Mouse (Mus musculus) Muller cell, postnatal 12 days (primary cell): ENCODE results near the gene Cd300ld3.
A peak's percentile ranks its signal among the peaks of the same experiment; 100 is the strongest.
"Not testable (repeated sequence)": the region's sequence is repeated elsewhere in the genome, so short reads cannot be mapped to it uniquely, and the experiment has no call there.

Experiments
- DNase-seq: peaks from one replicate; pipeline ENCODE4 v3.0.0-alpha.2; 2015; ENCODE audit errors: inconsistent ontology term

Cd300ld3 gene

DNA sequence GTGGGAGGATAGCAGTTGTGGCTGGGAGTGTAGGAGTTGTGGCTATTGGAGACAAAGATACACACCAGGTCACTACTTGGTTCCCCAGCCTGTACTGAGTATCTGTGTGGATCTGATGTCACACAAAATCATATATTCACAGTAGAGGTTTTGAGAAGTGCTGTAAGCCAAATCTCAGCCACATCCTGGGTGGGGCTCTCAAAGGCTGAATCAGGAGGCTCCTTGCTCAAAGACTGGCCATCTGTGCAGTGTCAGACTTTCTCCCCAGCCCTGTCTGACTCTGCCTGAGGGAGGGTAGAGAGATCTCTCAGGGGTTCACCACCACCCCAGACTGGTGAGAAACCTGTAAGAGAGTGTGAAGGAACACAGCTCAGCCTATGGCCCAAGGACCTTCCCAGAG is 6.3 kb upstream of the Cd300ld3 start:
- DNase-seq = no peak

DNA sequence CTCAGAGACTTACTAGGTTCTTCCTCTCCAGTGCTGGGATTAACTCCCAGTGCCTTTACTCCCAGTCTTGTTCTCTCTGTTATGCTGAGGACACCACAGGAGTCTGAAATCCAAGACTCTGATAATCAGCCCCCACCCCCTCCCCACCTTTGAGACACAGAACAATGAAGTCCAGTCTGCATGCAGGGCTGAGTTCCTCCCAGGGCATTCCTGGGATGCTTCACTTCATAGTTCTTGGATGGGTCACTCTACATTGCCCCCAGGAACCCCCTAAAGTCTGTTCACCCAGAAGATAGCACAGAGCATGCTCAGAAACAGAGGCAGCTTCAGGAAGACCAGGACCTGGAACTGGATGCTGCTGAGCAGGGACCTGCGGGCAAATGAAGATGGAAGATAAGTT is 4.8 kb upstream of the Cd300ld3 start:
- DNase-seq = peak; percentile 50

DNA sequence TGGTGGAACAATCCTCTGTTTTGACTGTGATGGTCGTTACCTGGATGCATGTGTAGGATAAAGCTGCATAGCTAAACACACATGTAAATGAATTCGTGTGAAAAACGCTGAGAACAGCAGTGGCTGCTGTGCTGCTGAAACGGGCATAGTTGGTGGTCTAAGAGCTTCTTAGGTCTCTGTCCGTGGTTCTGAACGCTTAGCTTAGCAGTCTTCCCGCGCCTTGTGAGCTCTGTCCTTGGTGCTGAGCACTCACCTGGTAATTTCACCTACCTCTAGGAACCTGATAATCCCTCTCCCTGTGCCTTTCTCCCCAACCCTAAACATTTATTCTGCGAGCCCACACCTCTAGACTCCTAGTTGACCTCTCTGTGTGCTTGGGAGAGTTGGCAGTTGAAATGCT is 4.0 kb upstream of the Cd300ld3 start:
- DNase-seq = peak; percentile 30

DNA sequence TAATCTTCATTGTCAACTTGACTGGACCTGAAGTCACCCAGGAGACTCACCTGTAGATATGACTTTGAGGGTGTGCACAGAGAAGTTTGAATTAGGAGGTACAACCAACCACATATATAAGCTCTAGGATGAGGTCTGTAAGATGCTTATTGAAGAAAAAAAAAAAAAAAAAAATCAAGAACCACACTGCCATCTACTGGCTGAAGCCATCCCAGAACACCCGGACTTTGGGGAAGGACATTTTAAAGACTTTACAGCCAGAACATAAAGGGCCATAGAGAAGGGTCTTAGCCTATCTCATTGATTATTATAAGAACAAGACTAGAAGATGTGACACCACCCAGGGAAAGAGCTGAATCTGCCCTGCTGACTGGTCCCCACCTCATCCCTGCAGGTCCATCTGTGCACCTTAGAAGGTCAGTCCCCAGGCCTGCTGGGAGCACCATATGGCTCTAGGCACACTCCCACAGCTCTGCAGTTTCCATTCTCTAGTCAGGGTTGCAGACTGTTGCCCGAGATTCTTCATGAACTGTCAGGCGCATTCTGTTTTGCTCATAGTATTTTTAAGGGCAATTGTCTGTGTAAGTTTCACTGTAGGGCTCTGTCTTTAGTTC is 1.2 kb upstream of the Cd300ld3 start:
- DNase-seq = no peak

DNA sequence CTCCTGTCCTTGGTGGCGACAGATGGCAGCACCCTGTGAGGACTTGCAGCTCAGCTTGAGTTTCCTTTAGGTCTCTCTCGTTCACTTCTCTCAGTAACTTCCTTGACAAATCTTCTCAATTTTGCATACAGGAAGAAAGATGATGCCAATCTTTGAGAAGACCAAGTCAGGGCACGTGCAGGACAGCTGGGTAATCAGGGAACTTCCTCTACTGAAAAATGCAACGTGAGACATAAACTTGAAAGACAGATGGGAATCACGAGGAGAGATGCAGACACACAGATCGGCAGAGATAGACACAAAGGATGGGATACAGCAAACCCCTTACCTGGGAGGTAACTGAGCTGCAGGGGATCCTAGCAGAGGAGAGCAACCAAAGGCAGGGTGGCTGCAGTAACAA is 10.5 kb downstream of the Cd300ld3 start, which contains the start of gene Cd300ld5:
Gene Cd300ld5, minus strand, starts transcription at position 101 of the 400 bp plus-strand sequence.
- not testable (repeated sequence) for DNase-seq

DNA sequence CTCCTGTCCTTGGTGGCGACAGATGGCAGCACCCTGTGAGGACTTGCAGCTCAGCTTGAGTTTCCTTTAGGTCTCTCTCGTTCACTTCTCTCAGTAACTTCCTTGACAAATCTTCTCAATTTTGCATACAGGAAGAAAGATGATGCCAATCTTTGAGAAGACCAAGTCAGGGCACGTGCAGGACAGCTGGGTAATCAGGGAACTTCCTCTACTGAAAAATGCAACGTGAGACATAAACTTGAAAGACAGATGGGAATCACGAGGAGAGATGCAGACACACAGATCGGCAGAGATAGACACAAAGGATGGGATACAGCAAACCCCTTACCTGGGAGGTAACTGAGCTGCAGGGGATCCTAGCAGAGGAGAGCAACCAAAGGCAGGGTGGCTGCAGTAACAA is 21.3 kb downstream of the Cd300ld3 start, which contains the start of gene Cd300ld4:
Gene Cd300ld4, minus strand, starts transcription at position 101 of the 400 bp plus-strand sequence.
- not testable (repeated sequence) for DNase-seq

DNA sequence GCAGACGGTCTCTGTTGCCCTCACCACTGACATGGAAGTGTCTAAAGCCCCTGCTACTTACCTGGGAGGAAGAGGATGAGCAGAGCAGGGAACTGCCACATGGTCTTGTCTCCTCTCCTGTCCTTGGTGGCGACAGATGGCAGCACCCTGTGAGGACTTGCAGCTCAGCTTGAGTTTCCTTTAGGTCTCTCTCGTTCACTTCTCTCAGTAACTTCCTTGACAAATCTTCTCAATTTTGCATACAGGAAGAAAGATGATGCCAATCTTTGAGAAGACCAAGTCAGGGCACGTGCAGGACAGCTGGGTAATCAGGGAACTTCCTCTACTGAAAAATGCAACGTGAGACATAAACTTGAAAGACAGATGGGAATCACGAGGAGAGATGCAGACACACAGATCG is 32.1 kb downstream of the Cd300ld3 start, which contains the start of gene Cd300ld2:
Gene Cd300ld2, minus strand, starts transcription at position 101 of the 400 bp plus-strand sequence.
- DNase-seq = not testable (repeated sequence)

DNA sequence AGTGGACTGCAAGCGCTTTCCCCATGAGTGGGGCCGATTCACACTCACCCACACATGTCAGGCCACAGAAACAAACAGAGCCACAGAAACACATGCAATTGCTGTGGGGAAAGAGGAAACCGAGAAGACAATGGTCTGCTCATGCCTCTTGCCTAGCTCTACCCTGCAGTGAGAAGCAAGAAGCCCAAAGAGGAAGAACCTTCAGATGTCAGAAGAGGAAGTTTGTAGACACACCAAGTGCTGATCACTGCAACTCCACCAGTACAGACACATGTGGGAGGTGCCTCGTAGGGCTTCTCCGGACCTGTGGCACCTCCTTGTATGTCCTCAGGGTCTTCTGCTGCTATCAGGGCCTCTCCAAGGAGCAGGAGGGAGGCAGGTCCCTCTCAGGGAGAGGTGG is 44.1 kb downstream of the Cd300ld3 start:
- no peak for DNase-seq

DNA sequence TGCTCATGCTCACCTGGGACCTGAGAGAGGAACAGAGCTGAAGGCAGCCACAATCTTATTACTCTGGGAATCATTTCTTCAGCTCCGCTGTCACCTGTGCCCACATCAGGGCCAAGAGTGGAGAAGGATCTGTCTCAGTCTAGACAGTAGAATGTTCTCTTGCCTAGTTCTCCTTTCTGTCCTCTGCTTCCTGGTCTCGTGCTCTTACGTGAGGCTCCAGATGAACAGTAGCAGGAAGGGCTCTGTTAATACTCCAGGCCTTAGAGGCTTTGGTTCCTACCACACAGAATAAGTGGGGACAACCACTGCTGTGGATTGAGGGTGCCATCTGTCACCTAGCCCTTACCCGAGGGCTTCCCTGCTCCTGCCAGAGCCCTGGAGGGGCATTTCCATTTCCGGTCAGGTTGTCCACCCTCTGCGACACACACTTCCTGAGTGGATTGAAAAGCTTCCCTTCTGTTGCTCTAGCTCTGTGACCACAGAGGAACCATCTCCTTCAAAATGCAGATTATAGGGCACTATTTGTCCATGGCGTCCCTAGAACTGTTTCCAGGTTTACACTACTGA is 46.7 kb downstream of the Cd300ld3 start, which contains the start of gene Cd300c2:
Gene Cd300c2, minus strand, starts transcription at position 407 of the 567 bp plus-strand sequence.
- no peak for DNase-seq
